Mouse (Mus musculus) CD4-positive helper T cell, adult 2 months (primary cell): ENCODE measurements at regions not wholly inside any gene's neighbourhood (a gene's known extent, or its start where the extent isn't known, plus 50 kb on each side); places are given as distances from the start of the nearest gene placed in this dataset.

Source experiments
- DNase-seq: peaks from one replicate; pipeline ENCODE4 v3.0.0-alpha.2; 2012; ENCODE audit warnings: low read depth, missing footprints, low spot score

- no peak for DNase-seq
Measured at GRCm38 (mm10) chr7:36352761-36353160, 345.2 kb upstream of the Tshz3 start.

- no peak for DNase-seq
Measured at GRCm38 (mm10) chr7:36350616-36351015, 347.3 kb upstream of the Tshz3 start.

GRCm38 (mm10) chr7:36348195-36348594 is 349.7 kb upstream of the Tshz3 start:
- DNase-seq: no peak

GRCm38 (mm10) chr7:36334857-36335256 is 363.1 kb upstream of the Tshz3 start:
- DNase-seq: no peak

GRCm38 (mm10) chr7:36334091-36334490 is 363.8 kb upstream of the Tshz3 start:
- DNase-seq: no peak

- no peak for DNase-seq
Measured at GRCm38 (mm10) chr7:36332633-36333032, 365.3 kb upstream of the Tshz3 start.

GRCm38 (mm10) chr7:36328141-36328540 is 369.8 kb upstream of the Tshz3 start:
- DNase-seq: no peak

- DNase-seq: no peak
Measured at GRCm38 (mm10) chr7:36324035-36324434, 373.9 kb upstream of the Tshz3 start.

GRCm38 (mm10) chr7:36322181-36322580 is 375.7 kb upstream of the Tshz3 start:
- no peak for DNase-seq

- no peak for DNase-seq
Measured at GRCm38 (mm10) chr7:36317466-36318212, 380.3 kb upstream of the Tshz3 start.

- DNase-seq: no peak
Measured at GRCm38 (mm10) chr7:36313751-36314150, 384.2 kb upstream of the Tshz3 start.

- DNase-seq: no peak
Measured at GRCm38 (mm10) chr7:36309761-36310605, 387.9 kb upstream of the Tshz3 start.

GRCm38 (mm10) chr7:36308726-36309125 is 389.2 kb upstream of the Tshz3 start:
- DNase-seq: no peak

GRCm38 (mm10) chr7:36308106-36308620 is 389.8 kb upstream of the Tshz3 start:
- DNase-seq: no peak

GRCm38 (mm10) chr7:36277275-36277674 is 420.6 kb upstream of the Tshz3 start:
- DNase-seq: no peak

GRCm38 (mm10) chr7:36268966-36269365 is 429.0 kb upstream of the Tshz3 start:
- no peak for DNase-seq

GRCm38 (mm10) chr7:36265163-36265823 is 432.6 kb upstream of the Tshz3 start:
- no peak for DNase-seq

- DNase-seq: no peak
Measured at GRCm38 (mm10) chr7:36262124-36262710, 435.7 kb upstream of the Tshz3 start.

- DNase-seq: no peak
Measured at GRCm38 (mm10) chr7:36257102-36257501, 440.8 kb upstream of the Tshz3 start.

GRCm38 (mm10) chr7:36247356-36247755 is 444.6 kb upstream of the Zfp507 start:
- no peak for DNase-seq

- DNase-seq: no peak
Measured at GRCm38 (mm10) chr7:36236673-36237072, 433.9 kb upstream of the Zfp507 start.

- DNase-seq: no peak
Measured at GRCm38 (mm10) chr7:36229031-36229430, 426.2 kb upstream of the Zfp507 start.
